In genomic region chr5:137784546-137784945, GRCm38 (mm10) we compare ENCODE assay signal across 7 mouse cellular contexts. TPM values are rescaled to one million over a fixed set of nuclear protein-coding genes. Genes with fewer than 3 reads are reported as not detected.
DNase-seq lines count a peak whose midpoint lies in the region; ATAC-seq and TF ChIP-seq lines count a peak whose summit lies in the region.

No protein-coding gene starts in this region.

- peaks cover 21% of the 10 kb centered on the region for H3K4me1 ChIP-seq in lung, adult 2 months (ENCODE audit: control insufficient read depth, insufficient read depth, low read length)
- H3K4me1 ChIP-seq in embryonic facial prominence, embryonic 10.5 days: peaks cover 58% of the 10 kb centered on the region
- H3K4me1 ChIP-seq in hindbrain, postnatal 0 days (ENCODE audit: insufficient read depth, low read length): peaks cover 25% of the 10 kb centered on the region
- H3K4me1 ChIP-seq in midbrain, postnatal 0 days (ENCODE audit: insufficient read depth, low read length): peaks cover 25% of the 10 kb centered on the region

- no peak for TF ChIP-seq POLR2A in lung, adult 2 months (IDR thresholded peaks at IDR 0.05; ENCODE audit: borderline replicate concordance, extremely low read depth, low read depth, low read length)

- DNase-seq in lung, adult 2 months: peak; percentile 6
- DNase-seq in lung, postnatal 14 days: no peak
- DNase-seq in embryonic facial prominence, embryonic 10.5 days (ENCODE audit: low spot score): no peak
- DNase-seq in hindbrain, postnatal 0 days (ENCODE audit: low spot score): no peak
- DNase-seq in midbrain, postnatal 0 days (ENCODE audit: low spot score): no peak
- DNase-seq in embryo, embryonic 10.5 days (ENCODE audit: low spot score): no peak
- DNase-seq in adipocyte (ENCODE audit: low spot score): no peak

- H3K9me3 ChIP-seq in embryonic facial prominence, embryonic 10.5 days: no peaks in the 10 kb centered on the region
- no peaks in the 10 kb centered on the region for H3K9me3 ChIP-seq in hindbrain, postnatal 0 days (ENCODE audit: low read length)
- no peaks in the 10 kb centered on the region for H3K9me3 ChIP-seq in midbrain, postnatal 0 days (ENCODE audit: low read length)

- TF ChIP-seq CTCF in lung, adult 2 months (IDR thresholded peaks at IDR 0.05; ENCODE audit: insufficient read depth, low read length): no peak
- TF ChIP-seq CTCF in hindbrain, postnatal 0 days (IDR thresholded peaks at IDR 0.05; ENCODE audit: low read depth): no peak
- TF ChIP-seq CTCF in midbrain, postnatal 0 days (IDR thresholded peaks at IDR 0.05): no peak

- H3K27me3 ChIP-seq in embryonic facial prominence, embryonic 10.5 days (replicated peaks; ENCODE audit: low read depth, poor library complexity, severe bottlenecking): peaks cover 12% of the 10 kb centered on the region; the same call in 1 of the 2 replicates
- no peaks in the 10 kb centered on the region for H3K27me3 ChIP-seq in hindbrain, postnatal 0 days (ENCODE audit: insufficient read depth, low read length)
- no peaks in the 10 kb centered on the region for H3K27me3 ChIP-seq in midbrain, postnatal 0 days (ENCODE audit: insufficient read depth, low read length)

- peak overlapping the region; percentile 93; the same call in 1 of the 2 replicates for H3K9ac ChIP-seq in hindbrain, postnatal 0 days (replicated peaks; ENCODE audit: low read length)
- H3K9ac ChIP-seq in midbrain, postnatal 0 days (replicated peaks; ENCODE audit: low read length, poor library complexity, severe bottlenecking): peak overlapping the region; percentile 89

- WGBS in lung, adult 2 months: 58% methylated on average over 14 of the region's 14 CpGs
- 85% methylated on average over 14 of the region's 14 CpGs for WGBS in embryonic facial prominence, embryonic 10.5 days
- 78% methylated on average over 14 of the region's 14 CpGs for WGBS in hindbrain, postnatal 0 days
- WGBS in midbrain, postnatal 0 days: 82% methylated on average over 14 of the region's 14 CpGs

- no peak for ATAC-seq in hindbrain, postnatal 0 days
- ATAC-seq in midbrain, postnatal 0 days (ENCODE audit: low FRiP score): no peak

- no peak overlapping the region for H3K4me3 ChIP-seq in lung, adult 2 months (replicated peaks; ENCODE audit: extremely low read depth, low read depth, low read length)
- H3K4me3 ChIP-seq in embryonic facial prominence, embryonic 10.5 days: peak overlapping the region; percentile 95
- peak overlapping the region; percentile 80 for H3K4me3 ChIP-seq in hindbrain, postnatal 0 days (ENCODE audit: low read length)
- H3K4me3 ChIP-seq in midbrain, postnatal 0 days (ENCODE audit: low read depth, low read length): peak overlapping the region; percentile 64

- H3K27ac ChIP-seq in embryonic facial prominence, embryonic 10.5 days (replicated peaks): no peak overlapping the region; the same call in 1 of the 2 replicates
- peak overlapping the region; percentile 98; the same call in 1 of the 2 replicates for H3K27ac ChIP-seq in hindbrain, postnatal 0 days
- 0 out of 2 replicates have a peak overlapping the region, but pooled peaks have one; percentile 97 for H3K27ac ChIP-seq in midbrain, postnatal 0 days (ENCODE audit: low read depth, low read length)

- H3K36me3 ChIP-seq in embryonic facial prominence, embryonic 10.5 days (replicated peaks): peaks cover 53% of the 10 kb centered on the region
- peaks cover 23% of the 10 kb centered on the region; the same call in 1 of the 2 replicates for H3K36me3 ChIP-seq in hindbrain, postnatal 0 days (ENCODE audit: insufficient read depth, low read length)
- peaks cover 29% of the 10 kb centered on the region for H3K36me3 ChIP-seq in midbrain, postnatal 0 days (ENCODE audit: insufficient read depth, low read length)

- H3K4me2 ChIP-seq in hindbrain, postnatal 0 days (ENCODE audit: low read depth, low read length): peak overlapping the region; percentile 87
- H3K4me2 ChIP-seq in midbrain, postnatal 0 days (ENCODE audit: low read depth, low read length, poor library complexity, severe bottlenecking): peak overlapping the region; percentile 77

RNA-seq across cellular contexts. Expression of gene Mepce, which starts 2.9 kb away (rescaled TPM):
- 43.3 and 44.2 TPM in 2 replicates for polyA plus RNA-seq in lung, adult 2 months (2012; rRNA removed)
- polyA plus RNA-seq in embryonic facial prominence, embryonic 10.5 days (2016; fragmentation: Nextera tagmentation; extraction: Ambion mirVana): 9.1 and 11.5 TPM in 2 replicates
- 40.3 and 49.2 TPM in 2 replicates for total RNA-seq in hindbrain, postnatal 0 days (2014; rRNA removed)
- polyA plus RNA-seq in hindbrain, postnatal 0 days (2015; fragmentation: Nextera tagmentation; extraction: Ambion mirVana): 16.8 and 17.1 TPM in 2 replicates
- total RNA-seq in midbrain, postnatal 0 days (2014; rRNA removed): 40.8 and 46.0 TPM in 2 replicates
- 16.1 and 17.6 TPM in 2 replicates for polyA plus RNA-seq in midbrain, postnatal 0 days (2015; fragmentation: Nextera tagmentation; extraction: Ambion mirVana)

RNA-seq across cellular contexts. Expression of gene Zcwpw1, which starts 3.1 kb away (rescaled TPM):
- polyA plus RNA-seq in lung, adult 2 months (2012; rRNA removed): 0.49 and 0.60 TPM in 2 replicates
- polyA plus RNA-seq in embryonic facial prominence, embryonic 10.5 days (2016; fragmentation: Nextera tagmentation; extraction: Ambion mirVana): 14.5 and 17.5 TPM in 2 replicates
- total RNA-seq in hindbrain, postnatal 0 days (2014; rRNA removed): 3.8 and 4.9 TPM in 2 replicates
- polyA plus RNA-seq in hindbrain, postnatal 0 days (2015; fragmentation: Nextera tagmentation; extraction: Ambion mirVana): 11.4 TPM in 2 replicates
- 5.8 and 7.7 TPM in 2 replicates for total RNA-seq in midbrain, postnatal 0 days (2014; rRNA removed)
- polyA plus RNA-seq in midbrain, postnatal 0 days (2015; fragmentation: Nextera tagmentation; extraction: Ambion mirVana): 9.0 and 9.4 TPM in 2 replicates

RNA-seq across cellular contexts. Expression of gene Ppp1r35, which starts 5.9 kb away (rescaled TPM):
- 32.7 and 46.7 TPM in 2 replicates for polyA plus RNA-seq in lung, adult 2 months (2012; rRNA removed)
- 47.9 and 49.1 TPM in 2 replicates for polyA plus RNA-seq in embryonic facial prominence, embryonic 10.5 days (2016; fragmentation: Nextera tagmentation; extraction: Ambion mirVana)
- total RNA-seq in hindbrain, postnatal 0 days (2014; rRNA removed): 52.8 and 67.0 TPM in 2 replicates
- 35.5 and 37.1 TPM in 2 replicates for polyA plus RNA-seq in hindbrain, postnatal 0 days (2015; fragmentation: Nextera tagmentation; extraction: Ambion mirVana)
- total RNA-seq in midbrain, postnatal 0 days (2014; rRNA removed): 32.5 and 42.1 TPM in 2 replicates
- 38.8 and 47.8 TPM in 2 replicates for polyA plus RNA-seq in midbrain, postnatal 0 days (2015; fragmentation: Nextera tagmentation; extraction: Ambion mirVana)

RNA-seq across cellular contexts. Expression of gene Tsc22d4, which starts 39.0 kb away (rescaled TPM):
- 103 and 110 TPM in 2 replicates for polyA plus RNA-seq in lung, adult 2 months (2012; rRNA removed)
- 89.8 and 94.3 TPM in 2 replicates for polyA plus RNA-seq in embryonic facial prominence, embryonic 10.5 days (2016; fragmentation: Nextera tagmentation; extraction: Ambion mirVana)
- total RNA-seq in hindbrain, postnatal 0 days (2014; rRNA removed): 383 and 444 TPM in 2 replicates
- polyA plus RNA-seq in hindbrain, postnatal 0 days (2015; fragmentation: Nextera tagmentation; extraction: Ambion mirVana): 251 and 270 TPM in 2 replicates
- 188 and 320 TPM in 2 replicates for total RNA-seq in midbrain, postnatal 0 days (2014; rRNA removed)
- polyA plus RNA-seq in midbrain, postnatal 0 days (2015; fragmentation: Nextera tagmentation; extraction: Ambion mirVana): 157 and 179 TPM in 2 replicates

RNA-seq across cellular contexts. Expression of gene Nyap1, which starts 43.1 kb away (rescaled TPM):
- polyA plus RNA-seq in lung, adult 2 months (2012; rRNA removed): 2.3 and 2.4 TPM in 2 replicates
- polyA plus RNA-seq in embryonic facial prominence, embryonic 10.5 days (2016; fragmentation: Nextera tagmentation; extraction: Ambion mirVana): 3.0 and 3.6 TPM in 2 replicates
- total RNA-seq in hindbrain, postnatal 0 days (2014; rRNA removed): 192 and 215 TPM in 2 replicates
- polyA plus RNA-seq in hindbrain, postnatal 0 days (2015; fragmentation: Nextera tagmentation; extraction: Ambion mirVana): 30.0 and 33.2 TPM in 2 replicates
- total RNA-seq in midbrain, postnatal 0 days (2014; rRNA removed): 230 and 261 TPM in 2 replicates
- polyA plus RNA-seq in midbrain, postnatal 0 days (2015; fragmentation: Nextera tagmentation; extraction: Ambion mirVana): 47.0 and 50.1 TPM in 2 replicates
